Mouse (Mus musculus): Measurements from ENCODE around the gene Prx.

The Prx gene

GRCm38 (mm10) chr7:27526039-27526827, 27.1 kb downstream of the Prx start:
- DNase-seq, result peak; percentile 76

GRCm38 (mm10) chr7:27529070-27529469, 29.9 kb downstream of the Prx start:
- no peak for DNase-seq

GRCm38 (mm10) chr7:27530937-27531336, 31.8 kb downstream of the Prx start:
- DNase-seq, result no peak

- no peak for DNase-seq
Observed at GRCm38 (mm10) chr7:27531707-27532106, 32.6 kb downstream of the Prx start.

- no peak for DNase-seq
Observed at GRCm38 (mm10) chr7:27532480-27533050, 33.4 kb downstream of the Prx start.

- no peak for DNase-seq
Observed at GRCm38 (mm10) chr7:27535386-27535785, 36.3 kb downstream of the Prx start.

GRCm38 (mm10) chr7:27536618-27537017, 37.5 kb downstream of the Prx start:
- no peak for DNase-seq

GRCm38 (mm10) chr7:27537998-27538397, 38.9 kb downstream of the Prx start:
- no peak for DNase-seq

- DNase-seq, result no peak
Observed at GRCm38 (mm10) chr7:27538797-27539196, 39.7 kb downstream of the Prx start.

- no peak for DNase-seq
Observed at GRCm38 (mm10) chr7:27540521-27540920, 41.4 kb downstream of the Prx start.

- peak; percentile 31 for DNase-seq
Observed at GRCm38 (mm10) chr7:27540935-27541334, 41.8 kb downstream of the Prx start.

GRCm38 (mm10) chr7:27541431-27541830, 42.3 kb downstream of the Prx start:
- DNase-seq, result peak; percentile 96

GRCm38 (mm10) chr7:27541922-27542321, 42.8 kb downstream of the Prx start:
- DNase-seq, result peak; percentile 32

- peak; percentile 96 for DNase-seq
Observed at GRCm38 (mm10) chr7:27542392-27543033, 43.4 kb downstream of the Prx start.

GRCm38 (mm10) chr7:27543065-27543464, 43.9 kb downstream of the Prx start:
- DNase-seq, result no peak

- no peak for DNase-seq
Observed at GRCm38 (mm10) chr7:27543851-27544250, 44.7 kb downstream of the Prx start.

GRCm38 (mm10) chr7:27544675-27545370, 45.7 kb downstream of the Prx start:
- DNase-seq, result peak; percentile 84

GRCm38 (mm10) chr7:27549597-27549996, 50.5 kb downstream of the Prx start:
- no peak for DNase-seq

GRCm38 (mm10) chr7:27552070-27552469, 52.9 kb downstream of the Prx start:
- DNase-seq, result no peak

- DNase-seq, result peak; percentile 96
Observed at GRCm38 (mm10) chr7:27552931-27553513, 53.9 kb downstream of the Prx start, which contains the start of the genes Pld3 and 2310022A10Rik. Gene Pld3, minus strand, starts transcription at chr7:27553218. Gene 2310022A10Rik, plus strand, starts transcription at chr7:27553233.

GRCm38 (mm10) chr7:27560291-27560887, 61.3 kb downstream of the Prx start:
- no peak for DNase-seq

- DNase-seq, result no peak
Observed at GRCm38 (mm10) chr7:27560978-27561377, 61.9 kb downstream of the Prx start.
